Mouse (Mus musculus): ENCODE results near the gene Timm8a2. TPM values are rescaled to one million over a fixed set of nuclear protein-coding genes. Genes with fewer than 3 reads are reported as not detected.

Gene Timm8a2
- total and polyA plus RNA-seq, 2 experiments from 2014 or later, result 0.60 TPM; not detected in 1

- WGBS, result 99% methylated on average over 3 of the region's 3 CpGs
- H3K36me3 ChIP-seq (ENCODE audit: insufficient read depth, low read length), result no peaks in the 10 kb centered on the region
- no peak overlapping the region for H3K4me3 ChIP-seq (ENCODE audit: low read depth, low read length)
- H3K4me2 ChIP-seq (ENCODE audit: low read depth, low read length, poor library complexity, severe bottlenecking), result no peak overlapping the region
- no peaks in the 10 kb centered on the region for H3K9me3 ChIP-seq (ENCODE audit: low read length)
- H3K9ac ChIP-seq (replicated peaks; ENCODE audit: low read length, poor library complexity, severe bottlenecking), result no peak overlapping the region
- DNase-seq (ENCODE audit: low spot score) (no peak), ATAC-seq (ENCODE audit: low FRiP score) (no peak)
- no peaks in the 10 kb centered on the region for H3K4me1 ChIP-seq (ENCODE audit: insufficient read depth, low read length)
- H3K27ac ChIP-seq (ENCODE audit: low read depth, low read length), result no peak overlapping the region
- no peak for TF ChIP-seq CTCF (IDR thresholded peaks at IDR 0.05)
- no peaks in the 10 kb centered on the region for H3K27me3 ChIP-seq (ENCODE audit: insufficient read depth, low read length)
These were observed 44.6 kb upstream of the Timm8a2 start for GRCm38 (mm10) chr14:121989869-121990268.

- TF ChIP-seq CTCF (IDR thresholded peaks at IDR 0.05), result no peak
- Histone ChIP-seq H3K9me3 (ENCODE audit: low read length) (no peaks in the 10 kb centered on the region), H3K4me2 (ENCODE audit: low read depth, low read length, poor library complexity, severe bottlenecking) (no peak overlapping the region), H3K9ac (replicated peaks; ENCODE audit: low read length, poor library complexity, severe bottlenecking) (no peak overlapping the region), H3K27ac (ENCODE audit: low read depth, low read length) (no peak overlapping the region), H3K4me3 (ENCODE audit: low read depth, low read length) (no peak overlapping the region), H3K27me3 (ENCODE audit: insufficient read depth, low read length) (no peaks in the 10 kb centered on the region), H3K4me1 (ENCODE audit: insufficient read depth, low read length) (no peaks in the 10 kb centered on the region), H3K36me3 (ENCODE audit: insufficient read depth, low read length) (no peaks in the 10 kb centered on the region)
- no peak for DNase-seq (ENCODE audit: low spot score)
- ATAC-seq (ENCODE audit: low FRiP score), result no peak
- WGBS, result 90% methylated on average over 6 of the region's 6 CpGs
These were observed 43.6 kb upstream of the Timm8a2 start for GRCm38 (mm10) chr14:121990897-121991296.

GRCm38 (mm10) chr14:121991921-121992320 is 42.6 kb upstream of the Timm8a2 start:
- no peaks in the 10 kb centered on the region for H3K27me3 ChIP-seq (ENCODE audit: insufficient read depth, low read length)
- no peak overlapping the region for H3K4me3 ChIP-seq (ENCODE audit: low read depth, low read length)
- H3K27ac ChIP-seq (ENCODE audit: low read depth, low read length), result no peak overlapping the region
- H3K9ac ChIP-seq (replicated peaks; ENCODE audit: low read length, poor library complexity, severe bottlenecking), result no peak overlapping the region
- H3K9me3 ChIP-seq (ENCODE audit: low read length), result no peaks in the 10 kb centered on the region
- TF ChIP-seq CTCF (IDR thresholded peaks at IDR 0.05), result no peak
- no peak overlapping the region for H3K4me2 ChIP-seq (ENCODE audit: low read depth, low read length, poor library complexity, severe bottlenecking)
- no peak for ATAC-seq (ENCODE audit: low FRiP score)
- DNase-seq (ENCODE audit: low spot score), result no peak
- no peaks in the 10 kb centered on the region for H3K4me1 ChIP-seq (ENCODE audit: insufficient read depth, low read length)
- no peaks in the 10 kb centered on the region for H3K36me3 ChIP-seq (ENCODE audit: insufficient read depth, low read length)

- Histone ChIP-seq H3K4me2 (ENCODE audit: low read depth, low read length, poor library complexity, severe bottlenecking) (no peak overlapping the region), H3K36me3 (ENCODE audit: insufficient read depth, low read length) (no peaks in the 10 kb centered on the region), H3K9ac (replicated peaks; ENCODE audit: low read length, poor library complexity, severe bottlenecking) (no peak overlapping the region), H3K4me1 (ENCODE audit: insufficient read depth, low read length) (no peaks in the 10 kb centered on the region), H3K4me3 (ENCODE audit: low read depth, low read length) (no peak overlapping the region), H3K27me3 (ENCODE audit: insufficient read depth, low read length) (no peaks in the 10 kb centered on the region), H3K9me3 (ENCODE audit: low read length) (no peaks in the 10 kb centered on the region), H3K27ac (ENCODE audit: low read depth, low read length) (no peak overlapping the region)
- DNase-seq (ENCODE audit: low spot score) (no peak), ATAC-seq (ENCODE audit: low FRiP score) (no peak)
- TF ChIP-seq CTCF (IDR thresholded peaks at IDR 0.05), result no peak
- 92% methylated on average over 13 of the region's 13 CpGs for WGBS
These were observed 41.8 kb upstream of the Timm8a2 start for GRCm38 (mm10) chr14:121992395-121993280.

GRCm38 (mm10) chr14:121993616-121994015 is 40.9 kb upstream of the Timm8a2 start:
- DNase-seq (ENCODE audit: low spot score) (no peak), ATAC-seq (ENCODE audit: low FRiP score) (no peak)
- Histone ChIP-seq H3K36me3 (ENCODE audit: insufficient read depth, low read length) (no peaks in the 10 kb centered on the region), H3K9me3 (ENCODE audit: low read length) (no peaks in the 10 kb centered on the region), H3K4me1 (ENCODE audit: insufficient read depth, low read length) (no peaks in the 10 kb centered on the region), H3K9ac (replicated peaks; ENCODE audit: low read length, poor library complexity, severe bottlenecking) (no peak overlapping the region), H3K4me2 (ENCODE audit: low read depth, low read length, poor library complexity, severe bottlenecking) (no peak overlapping the region), H3K4me3 (ENCODE audit: low read depth, low read length) (no peak overlapping the region), H3K27ac (ENCODE audit: low read depth, low read length) (no peak overlapping the region), H3K27me3 (ENCODE audit: insufficient read depth, low read length) (no peaks in the 10 kb centered on the region)
- WGBS, result 95% methylated on average over 4 of the region's 4 CpGs
- TF ChIP-seq CTCF (IDR thresholded peaks at IDR 0.05), result no peak

GRCm38 (mm10) chr14:121994171-121994700 is 40.2 kb upstream of the Timm8a2 start:
- H3K27me3 ChIP-seq (ENCODE audit: insufficient read depth, low read length), result no peaks in the 10 kb centered on the region
- no peaks in the 10 kb centered on the region for H3K4me1 ChIP-seq (ENCODE audit: insufficient read depth, low read length)
- TF ChIP-seq CTCF (IDR thresholded peaks at IDR 0.05), result no peak
- no peak for DNase-seq (ENCODE audit: low spot score)
- no peaks in the 10 kb centered on the region for H3K9me3 ChIP-seq (ENCODE audit: low read length)
- 95% methylated on average over 17 of the region's 17 CpGs for WGBS
- H3K9ac ChIP-seq (replicated peaks; ENCODE audit: low read length, poor library complexity, severe bottlenecking), result no peak overlapping the region
- H3K36me3 ChIP-seq (ENCODE audit: insufficient read depth, low read length), result no peaks in the 10 kb centered on the region
- H3K4me2 ChIP-seq (ENCODE audit: low read depth, low read length, poor library complexity, severe bottlenecking), result no peak overlapping the region
- H3K27ac ChIP-seq (ENCODE audit: low read depth, low read length), result no peak overlapping the region
- ATAC-seq (ENCODE audit: low FRiP score), result no peak
- no peak overlapping the region for H3K4me3 ChIP-seq (ENCODE audit: low read depth, low read length)

All from midbrain, postnatal 0 days (tissue).